Mouse (Mus musculus): ENCODE measurements around the gene Ces1f.

- no peak for TF ChIP-seq POLR2AphosphoS2 (IDR thresholded peaks at IDR 0.05; ENCODE audit: insufficient read length, low read depth)
- no peak for TF ChIP-seq E2F4 (IDR thresholded peaks at IDR 0.05; ENCODE audit: insufficient read depth)
- TF ChIP-seq POLR2A (IDR thresholded peaks at IDR 0.05; ENCODE audit: insufficient read length, low read depth), result no peak
Observed at GRCm38 (mm10) chr8:93272686-93273085, 6.9 kb downstream of the Ces1f start.
